Mouse (Mus musculus) midbrain, embryonic 12.5 days (tissue): ENCODE measurements around the gene Bgn. TPM values are rescaled to one million over a fixed set of nuclear protein-coding genes. Genes with fewer than 3 reads are reported as not detected.

ENCODE experiments used
- ATAC-seq: fragments of 200-750 bp; cut with Nextera tagmentation; 2 replicates; pipeline ENCODE4 v1.8.0; 2017; ENCODE audit warnings: low read depth, moderate TSS enrichment, moderate library complexity; ENCODE audit not compliant: low FRiP score
- H3K27ac ChIP-seq: fragments of 300-500 bp; sonication (generic); replicated peaks from 2 replicates; pipeline ENCODE4 v1.5.1; 2016; ENCODE audit warnings: mild to moderate bottlenecking
- H3K27me3 ChIP-seq: fragments of 300-500 bp; sonication (generic); 2 replicates; pipeline ENCODE4 v1.6.1; 2016; ENCODE audit warnings: mild to moderate bottlenecking
- H3K36me3 ChIP-seq: fragments of 300-500 bp; sonication (generic); 2 replicates; pipeline ENCODE4 v1.6.1; 2016
- H3K4me1 ChIP-seq: fragments of 300-500 bp; sonication (generic); 2 replicates; pipeline ENCODE4 v1.6.1; 2016
- H3K4me2 ChIP-seq: fragments of 300-500 bp; sonication (generic); replicated peaks from 2 replicates; pipeline ENCODE4 v1.6.1; 2016; ENCODE audit warnings: mild to moderate bottlenecking, moderate library complexity
- H3K4me3 ChIP-seq: fragments of 300-500 bp; sonication (generic); 2 replicates; pipeline ENCODE4 v1.5.1; 2016; ENCODE audit warnings: mild to moderate bottlenecking
- H3K9ac ChIP-seq: fragments of 300-500 bp; sonication (generic); replicated peaks from 2 replicates; pipeline ENCODE4 v1.6.1; 2016; ENCODE audit warnings: mild to moderate bottlenecking, moderate library complexity
- H3K9me3 ChIP-seq: fragments of 300-500 bp; sonication (generic); 2 replicates; pipeline ENCODE4 v1.6.1; 2016; ENCODE audit warnings: mild to moderate bottlenecking
- WGBS: fragments of 180-500 bp; shearing (Covaris S2); methylation state at CpG from one replicate; pipeline ENCODE4 v1.1.7; 2016; 5-methylcytosine and 5-hydroxymethylcytosine counted together
- polyA plus RNA-seq: library from polyadenylated mRNA; unstranded; fragments of >200 nt; fragmentation: Nextera tagmentation; extraction: Ambion mirVana; gene quantifications from 2 replicates; pipeline ENCODE4 v1.2.1, GENCODE M21; 2016

The Bgn gene
- polyA plus RNA-seq, 1 experiment from 2014 or later: 43.1 TPM

DNA sequence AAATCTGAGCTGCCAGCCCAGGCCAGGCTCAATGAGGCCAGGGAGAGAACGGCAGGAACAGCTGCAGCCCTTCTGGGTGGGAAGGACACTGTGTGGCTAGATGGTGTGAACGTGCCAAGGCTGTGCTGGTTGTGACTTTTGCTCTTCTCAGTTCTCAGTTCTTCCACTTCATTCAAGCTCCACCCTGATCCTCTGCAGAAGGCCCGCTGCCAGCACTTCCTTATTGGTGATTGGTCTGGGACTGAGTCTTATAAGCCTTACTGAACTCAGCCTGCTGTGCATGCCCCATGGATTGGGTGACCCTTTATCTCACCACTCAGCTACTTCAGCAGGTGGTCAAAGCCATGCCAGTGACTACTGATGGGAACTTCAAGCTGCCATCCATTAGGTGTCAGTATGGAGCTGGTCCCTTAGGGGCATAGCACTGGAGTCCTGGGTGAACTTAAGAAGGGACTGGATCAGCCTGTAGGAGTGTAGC lies 43.0 kb downstream of the Bgn start:
- H3K4me3 ChIP-seq: no peak overlapping the region
- no peaks in the 10 kb centered on the region for H3K9me3 ChIP-seq
- H3K4me1 ChIP-seq: no peaks in the 10 kb centered on the region
- H3K36me3 ChIP-seq: no peaks in the 10 kb centered on the region
- H3K4me2 ChIP-seq: no peak overlapping the region
- WGBS: 66% methylated on average over 3 of the region's 3 CpGs
- no peaks in the 10 kb centered on the region for H3K27me3 ChIP-seq
- H3K9ac ChIP-seq: no peak overlapping the region
- ATAC-seq: no peak
- no peak overlapping the region for H3K27ac ChIP-seq

DNA sequence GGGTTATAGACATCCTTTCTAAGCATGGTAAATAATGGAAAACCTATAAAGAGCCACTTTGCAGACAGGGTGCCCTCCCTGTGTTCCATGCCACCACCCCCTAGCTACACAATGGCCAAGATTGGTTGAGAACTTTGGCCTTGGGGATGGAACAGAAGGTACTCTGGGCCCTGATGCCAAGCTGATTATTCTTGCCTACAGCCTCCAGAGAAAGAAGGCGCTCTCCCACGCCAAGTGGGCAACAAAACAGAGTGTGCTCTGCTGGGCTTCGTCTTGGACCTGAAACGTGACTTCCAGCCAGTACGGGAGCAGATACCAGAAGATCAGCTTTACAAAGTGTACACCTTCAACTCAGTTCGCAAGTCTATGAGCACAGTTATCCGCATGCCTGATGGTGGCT lies 54.5 kb downstream of the Bgn start:
- Histone ChIP-seq H3K4me3 (no peak overlapping the region), H3K27ac (no peak overlapping the region), H3K4me1 (no peaks in the 10 kb centered on the region), H3K9ac (no peak overlapping the region), H3K27me3 (no peaks in the 10 kb centered on the region), H3K4me2 (no peak overlapping the region), H3K9me3 (no peaks in the 10 kb centered on the region), H3K36me3 (no peaks in the 10 kb centered on the region)
- 89% methylated on average over 7 of the region's 7 CpGs for WGBS
- ATAC-seq: no peak

- Histone ChIP-seq H3K9me3 (no peaks in the 10 kb centered on the region), H3K27ac (no peak overlapping the region), H3K4me3 (no peak overlapping the region), H3K4me1 (no peaks in the 10 kb centered on the region), H3K36me3 (no peaks in the 10 kb centered on the region), H3K27me3 (no peaks in the 10 kb centered on the region), H3K4me2 (no peak overlapping the region), H3K9ac (no peak overlapping the region)
- 50% methylated on average over 3 of the region's 3 CpGs for WGBS
- no peak for ATAC-seq
These were observed 59.9 kb downstream of the Bgn start for GRCm38 (mm10) chrX:73543340-73543739.

Other genes with a start within 250 kb of the Bgn start
- gene Xlr4c, start 240.5 kb upstream of the Bgn start, polyA plus RNA-seq: not detected in 2 replicates
- gene Xlr3c, start 218.2 kb upstream of the Bgn start, polyA plus RNA-seq: 0.37 TPM in 1 of 2 replicates, not detected in the other
- 0.14 and 0.16 TPM in 2 replicates for gene Xlr5a, start 190.6 kb upstream of the Bgn start, polyA plus RNA-seq
- not detected in 2 replicates for gene Xlr5c, start 190.6 kb upstream of the Bgn start, polyA plus RNA-seq
- not detected in 2 replicates for gene Gm45015, start 146.8 kb upstream of the Bgn start, polyA plus RNA-seq
- gene Zfp275, start 141.0 kb upstream of the Bgn start, polyA plus RNA-seq: 18.6 and 19.1 TPM in 2 replicates
- not detected in 2 replicates for gene Gm18336, start 84.9 kb upstream of the Bgn start, polyA plus RNA-seq
- gene Zfp92, start 72.5 kb upstream of the Bgn start, polyA plus RNA-seq: 0.18 and 0.22 TPM in 2 replicates
- not detected in 2 replicates for gene Trex2, start 48.3 kb upstream of the Bgn start, polyA plus RNA-seq
- 62.7 and 69.6 TPM in 2 replicates for gene Haus7, start 24.6 kb upstream of the Bgn start, polyA plus RNA-seq
- gene Atp2b3, start 19.5 kb downstream of the Bgn start, polyA plus RNA-seq: 0.94 and 0.99 TPM in 2 replicates
- gene Dusp9, start 155.8 kb downstream of the Bgn start, polyA plus RNA-seq: 3.9 and 4.1 TPM in 2 replicates
- gene Pnck, start 176.5 kb downstream of the Bgn start, polyA plus RNA-seq: 26.2 and 30.0 TPM in 2 replicates
- gene Slc6a8, start 189.5 kb downstream of the Bgn start, polyA plus RNA-seq: 7.3 and 7.7 TPM in 2 replicates
- 117 and 119 TPM in 2 replicates for gene Bcap31, start 232.6 kb downstream of the Bgn start, polyA plus RNA-seq
- 10.2 and 13.7 TPM in 2 replicates for gene Abcd1, start 233.0 kb downstream of the Bgn start, polyA plus RNA-seq